Mouse (Mus musculus) embryonic fibroblast, embryonic 13.5 days (primary cell): Measurements from ENCODE around the gene Chd4. TPM values are rescaled to one million over a fixed set of nuclear protein-coding genes. Genes with fewer than 3 reads are reported as not detected.

Experiments
- H3K27ac ChIP-seq: 2 replicates; pipeline ENCODE4 v1.5.1; 2012; ENCODE audit warnings: low read length, control low read depth, inconsistent platforms; ENCODE audit not compliant: insufficient read depth
- H3K4me1 ChIP-seq: 2 replicates; pipeline ENCODE4 v1.6.1; 2011; ENCODE audit warnings: low read length; ENCODE audit not compliant: control insufficient read depth, insufficient read depth
- H3K4me3 ChIP-seq: 2 replicates; pipeline ENCODE4 v1.5.1; 2011; ENCODE audit warnings: mild to moderate bottlenecking, control low read depth, low read length; ENCODE audit not compliant: insufficient read depth
- CTCF ChIP-seq: IDR thresholded peaks from 2 replicates; pipeline ENCODE4 v1.5.1; 2011; ENCODE audit warnings: mild to moderate bottlenecking, control low read depth, low read length, moderate library complexity, borderline replicate concordance; ENCODE audit not compliant: insufficient read depth
- POLR2A ChIP-seq: IDR thresholded peaks from 2 replicates; pipeline ENCODE4 v1.6.1; 2011; ENCODE audit warnings: low read depth, mild to moderate bottlenecking, control low read depth, low read length, moderate library complexity
- polyA plus RNA-seq: library from polyadenylated mRNA; stranded (reverse); fragments of >200 nt; gene quantifications from 2 replicates; pipeline ENCODE4 v1.2.4, GENCODE M21; 2011; ENCODE audit warnings: low read depth; ENCODE audit not compliant: missing spikeins, insufficient read length

The Chd4 gene
- polyA plus RNA-seq, 1 experiment: 156 TPM

GRCm38 (mm10) chr6:125137002-125137671 is 41.4 kb downstream of the Chd4 start:
- no peak overlapping the region for H3K27ac ChIP-seq
- no peak overlapping the region for H3K4me3 ChIP-seq
- peaks cover 5% of the 10 kb centered on the region for H3K4me1 ChIP-seq
- 0 out of 2 replicates have a peak, but pooled peaks have one; percentile 18 for TF ChIP-seq CTCF
- TF ChIP-seq POLR2A: no peak

DNA sequence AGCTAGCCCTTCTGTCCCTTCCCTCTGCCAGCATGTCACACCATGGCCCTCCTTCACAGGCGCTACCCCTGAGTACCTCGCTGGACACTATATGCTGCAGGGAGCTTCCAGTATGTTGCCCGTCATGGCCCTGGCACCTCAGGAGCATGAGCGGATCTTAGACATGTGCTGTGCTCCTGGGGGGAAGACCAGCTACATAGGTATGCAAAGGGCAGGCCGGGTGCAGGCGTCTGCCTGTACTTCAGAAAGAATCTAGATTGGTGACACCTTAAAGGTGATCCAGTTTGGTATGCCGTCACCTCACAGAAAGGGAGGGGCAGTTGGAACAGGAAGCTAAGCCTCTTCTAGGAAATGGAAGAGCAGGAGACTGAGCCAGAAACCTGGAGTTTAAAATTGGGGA is 44.0 kb downstream of the Chd4 start:
- Histone ChIP-seq H3K27ac (no peak overlapping the region), H3K4me3 (no peak overlapping the region), H3K4me1 (no peaks in the 10 kb centered on the region)
- TF ChIP-seq CTCF (no peak), POLR2A (no peak)

GRCm38 (mm10) chr6:125142436-125142835 is 46.7 kb downstream of the Chd4 start:
- TF ChIP-seq POLR2A (no peak), CTCF (no peak)
- Histone ChIP-seq H3K27ac (no peak overlapping the region), H3K4me1 (no peaks in the 10 kb centered on the region; the same call in 1 of the 2 replicates), H3K4me3 (no peak overlapping the region)

DNA sequence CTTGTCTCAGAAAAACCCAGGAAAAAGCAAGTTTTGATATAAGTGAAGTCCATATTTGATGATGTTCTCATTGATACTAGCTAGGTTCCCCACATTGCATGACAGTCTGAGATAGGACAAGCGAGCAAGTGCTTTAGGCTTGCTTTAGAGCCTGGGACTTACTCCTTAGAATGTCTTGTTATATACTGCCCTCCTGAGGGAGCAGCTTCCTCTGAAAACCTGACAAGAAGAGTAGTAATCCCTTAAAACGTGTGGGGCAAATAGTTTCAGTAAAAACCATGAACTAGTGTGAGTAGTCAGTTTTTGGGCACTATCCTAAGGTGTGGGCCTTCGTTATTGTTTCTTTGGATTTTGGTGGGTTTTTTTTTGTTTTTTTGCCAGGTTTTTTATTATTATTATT is 47.3 kb downstream of the Chd4 start:
- Histone ChIP-seq H3K4me1 (peaks cover 3% of the 10 kb centered on the region; the same call in 1 of the 2 replicates), H3K27ac (no peak overlapping the region), H3K4me3 (no peak overlapping the region)
- TF ChIP-seq POLR2A (no peak), CTCF (no peak)

DNA sequence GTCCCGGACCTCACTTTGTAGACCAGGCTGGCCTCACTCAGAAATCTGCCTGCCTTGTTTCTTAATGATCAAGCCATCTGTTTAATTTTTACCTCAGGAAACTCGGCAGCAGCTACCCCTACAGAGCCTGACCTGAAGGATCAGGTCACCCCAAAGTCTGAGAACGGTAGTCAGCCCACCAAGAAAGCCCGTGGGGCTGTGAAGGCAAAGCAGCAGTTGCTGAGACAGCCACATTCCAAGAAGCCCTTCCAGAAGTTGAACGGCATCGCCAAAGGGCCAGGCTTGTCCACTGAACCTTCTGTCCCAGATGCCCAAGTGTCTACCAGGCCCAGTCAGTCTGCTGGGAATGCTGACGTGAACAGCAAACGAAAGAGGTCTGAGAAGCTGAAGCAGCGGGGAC is 48.1 kb downstream of the Chd4 start:
- TF ChIP-seq POLR2A (no peak), CTCF (no peak)
- Histone ChIP-seq H3K4me3 (no peak overlapping the region), H3K4me1 (peaks cover 5% of the 10 kb centered on the region; the same call in 1 of the 2 replicates), H3K27ac (no peak overlapping the region)

- Histone ChIP-seq H3K4me3 (peak within 1 kb of the TSS; percentile 57), H3K4me1 (peaks cover 5% of the 10 kb centered on the region; the same call in 1 of the 2 replicates), H3K27ac (peak within 1 kb of the TSS; percentile 36)
- TF ChIP-seq CTCF (peak; percentile 23; the same call in 1 of the 2 replicates), POLR2A (peak; percentile 83)
Measured at GRCm38 (mm10) chr6:125145001-125145400, 49.2 kb downstream of the Chd4 start, which contains the start of gene Iffo1. TSS of gene Iffo1 (plus strand) at chr6:125145241.

DNA sequence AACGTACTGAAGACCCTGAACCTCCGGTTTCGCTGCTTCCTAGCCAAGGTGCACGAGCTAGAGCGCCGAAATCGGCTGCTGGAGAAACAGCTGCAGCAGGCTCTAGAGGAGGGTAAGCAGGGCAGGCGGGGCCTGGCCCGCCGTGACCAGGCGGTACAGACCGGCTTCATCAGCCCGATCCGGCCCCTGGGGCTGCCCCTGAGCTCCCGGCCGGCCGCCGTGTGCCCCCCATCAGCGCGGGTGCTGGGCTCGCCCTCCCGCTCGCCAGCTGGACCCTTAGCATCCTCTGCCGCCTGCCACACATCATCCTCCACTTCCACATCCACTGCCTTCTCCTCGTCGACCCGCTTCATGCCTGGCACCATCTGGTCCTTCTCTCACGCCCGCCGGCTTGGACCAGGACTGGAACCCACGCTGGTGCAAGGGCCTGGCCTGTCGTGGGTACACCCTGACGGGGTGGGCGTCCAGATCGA is 49.7 kb downstream of the Chd4 start:
- Histone ChIP-seq H3K27ac (peak overlapping the region; percentile 36), H3K4me3 (peak overlapping the region; percentile 57), H3K4me1 (peaks cover 5% of the 10 kb centered on the region; the same call in 1 of the 2 replicates)
- TF ChIP-seq POLR2A (no peak), CTCF (no peak)

DNA sequence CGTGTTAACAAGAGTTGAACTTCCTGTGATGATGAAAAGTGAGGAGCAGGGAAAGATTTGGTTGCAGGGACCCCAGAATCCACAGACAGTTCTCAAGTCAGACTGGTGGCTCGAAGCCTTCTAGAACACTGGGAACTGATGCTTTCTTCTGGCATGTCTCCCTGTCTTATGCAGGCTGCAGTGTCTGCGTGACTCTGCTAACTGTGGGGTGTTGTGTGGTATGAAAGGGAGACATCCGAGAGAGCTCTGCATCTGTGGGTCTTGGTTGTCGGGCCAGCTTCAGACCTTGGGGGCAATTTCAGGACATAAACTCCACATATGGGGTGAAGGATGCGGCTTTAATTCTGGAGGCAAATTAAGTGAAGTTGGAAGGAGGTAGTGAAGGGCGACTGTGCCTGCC is 50.4 kb downstream of the Chd4 start:
- Histone ChIP-seq H3K4me3 (peak overlapping the region; percentile 57), H3K4me1 (peaks cover 5% of the 10 kb centered on the region; the same call in 1 of the 2 replicates), H3K27ac (no peak overlapping the region)
- 0 out of 2 replicates have a peak, but pooled peaks have one; percentile 29 for TF ChIP-seq POLR2A
- no peak for TF ChIP-seq CTCF

- Histone ChIP-seq H3K4me3 (peak overlapping the region; percentile 57; the same call in 1 of the 2 replicates), H3K4me1 (peaks cover 5% of the 10 kb centered on the region; the same call in 1 of the 2 replicates), H3K27ac (no peak overlapping the region)
- TF ChIP-seq POLR2A (no peak), CTCF (no peak)
Measured at GRCm38 (mm10) chr6:125146797-125147196, 51.0 kb downstream of the Chd4 start.

GRCm38 (mm10) chr6:125147329-125147728 is 51.5 kb downstream of the Chd4 start:
- TF ChIP-seq CTCF: no peak
- no peak for TF ChIP-seq POLR2A
- H3K4me3 ChIP-seq: no peak overlapping the region
- H3K27ac ChIP-seq: no peak overlapping the region
- peaks cover 5% of the 10 kb centered on the region; the same call in 1 of the 2 replicates for H3K4me1 ChIP-seq
